Mouse (Mus musculus): ENCODE results near the gene Syt13. TPM values are rescaled to one million over a fixed set of nuclear protein-coding genes. Genes with fewer than 3 reads are reported as not detected.

Syt13 gene
- total RNA-seq (2021), result 100 to 1,000 TPM; 159 to 162 TPM

DNA sequence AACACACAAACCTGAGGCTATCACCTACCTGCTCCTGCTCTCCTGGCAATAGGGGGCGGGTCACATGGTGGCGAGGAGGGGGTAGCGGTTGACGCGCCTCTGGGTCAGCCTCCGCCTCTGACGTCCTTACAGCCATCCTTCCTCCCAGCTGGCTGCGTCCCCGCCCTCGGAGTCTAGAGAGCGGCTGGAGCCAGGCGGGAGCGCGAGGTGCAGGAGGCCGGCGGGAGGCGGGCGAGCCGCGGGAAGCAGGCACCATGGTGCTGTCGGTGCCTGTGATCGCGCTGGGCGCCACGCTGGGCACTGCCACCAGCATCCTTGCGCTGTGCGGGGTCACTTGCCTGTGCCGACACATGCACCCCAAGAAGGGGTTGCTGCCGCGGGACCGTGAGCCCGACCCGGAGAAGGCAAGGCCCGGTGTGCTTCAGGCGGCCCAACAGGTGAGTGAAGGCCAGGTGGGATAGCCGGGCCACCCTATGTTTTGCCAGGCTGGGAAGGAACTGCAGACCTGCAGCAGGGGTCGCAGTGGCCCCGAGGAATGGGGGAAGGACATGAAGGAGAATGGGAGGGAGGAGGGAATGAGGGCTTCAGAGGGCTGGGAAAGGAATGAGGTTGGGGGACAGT, at the start of gene Syt13:
TSS of gene Syt13 (plus strand) at position 166 of the 621 bp plus-strand sequence.
- DNase-seq, result peak; percentile 70

DNA sequence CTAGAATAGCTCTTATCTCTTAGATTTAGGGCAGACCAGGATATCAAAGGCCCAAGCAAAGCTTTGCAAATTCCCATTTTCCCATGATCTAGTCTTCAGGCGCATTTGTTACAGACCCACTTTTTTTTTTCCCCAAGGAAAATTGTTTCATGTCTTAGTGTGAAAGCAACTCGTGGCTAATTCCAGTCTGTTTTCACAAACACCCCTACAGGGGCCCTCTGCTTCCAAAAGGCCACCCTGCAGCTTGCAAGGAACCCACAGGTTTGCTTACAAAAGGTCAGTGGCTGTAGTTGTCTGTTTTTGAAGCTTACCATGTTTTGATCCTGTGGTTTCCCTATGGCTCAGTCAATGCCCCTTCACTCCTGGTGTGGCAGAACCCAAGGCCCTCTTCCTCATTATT, 48.3 kb upstream of the Syt13 start:
- no peak for DNase-seq

GRCm38 (mm10) chr2:92870139-92870836, 44.6 kb upstream of the Syt13 start:
- no peak for DNase-seq

DNA sequence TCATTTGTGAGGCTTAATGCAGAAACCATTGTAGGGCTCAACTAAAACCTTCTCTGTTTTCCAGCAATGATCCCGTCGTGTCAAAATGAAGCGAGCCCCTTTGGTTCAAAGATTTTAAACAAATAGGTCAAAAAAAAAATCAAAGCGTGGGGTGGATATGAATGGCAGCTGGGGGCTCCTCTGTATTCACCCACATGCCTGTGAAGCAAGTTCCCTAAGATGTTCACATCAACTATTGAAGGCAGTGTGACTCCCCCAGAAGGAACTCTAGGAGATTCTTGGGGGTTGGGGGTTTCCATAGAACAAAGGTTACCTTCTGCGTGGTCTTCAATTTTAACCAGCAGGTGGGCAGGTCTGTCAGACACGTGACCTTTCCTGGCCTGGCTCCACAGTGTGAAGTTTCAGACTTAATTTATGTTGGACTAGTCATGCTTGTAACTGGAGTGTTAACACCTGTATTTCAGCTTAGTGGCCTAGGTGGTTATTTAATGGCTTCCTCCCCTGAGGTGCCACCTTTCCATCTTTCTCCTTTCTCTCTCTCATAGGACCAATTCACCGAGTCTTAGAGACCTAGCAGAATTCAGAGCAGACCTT, 43.7 kb upstream of the Syt13 start:
- no peak for DNase-seq

- DNase-seq, result no peak
Measured at GRCm38 (mm10) chr2:92872652-92873051, 42.2 kb upstream of the Syt13 start.

DNA sequence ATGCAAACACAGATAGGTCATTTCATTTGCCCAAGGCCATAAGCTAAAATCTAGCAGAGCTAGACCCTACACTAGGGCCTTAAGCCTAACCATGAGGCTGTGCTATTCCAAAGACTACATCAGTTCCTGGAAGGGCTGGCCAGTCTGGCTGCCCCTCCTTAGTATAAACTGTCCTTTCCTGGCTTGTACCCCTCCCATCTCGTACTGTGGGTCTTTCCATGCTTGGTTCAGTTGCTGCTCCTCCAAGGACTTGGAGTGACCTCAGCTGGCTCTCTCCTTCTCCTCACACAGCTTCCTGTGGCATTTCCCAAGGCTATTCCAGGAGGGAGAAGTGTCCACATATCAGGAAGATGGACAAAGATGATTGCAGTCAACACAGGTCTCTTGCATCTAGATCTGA, 40.3 kb upstream of the Syt13 start:
- no peak for DNase-seq

- DNase-seq, result peak in 1 of 2 experiments; percentile 19
Measured at GRCm38 (mm10) chr2:92877488-92877887, 37.4 kb upstream of the Syt13 start.

DNA sequence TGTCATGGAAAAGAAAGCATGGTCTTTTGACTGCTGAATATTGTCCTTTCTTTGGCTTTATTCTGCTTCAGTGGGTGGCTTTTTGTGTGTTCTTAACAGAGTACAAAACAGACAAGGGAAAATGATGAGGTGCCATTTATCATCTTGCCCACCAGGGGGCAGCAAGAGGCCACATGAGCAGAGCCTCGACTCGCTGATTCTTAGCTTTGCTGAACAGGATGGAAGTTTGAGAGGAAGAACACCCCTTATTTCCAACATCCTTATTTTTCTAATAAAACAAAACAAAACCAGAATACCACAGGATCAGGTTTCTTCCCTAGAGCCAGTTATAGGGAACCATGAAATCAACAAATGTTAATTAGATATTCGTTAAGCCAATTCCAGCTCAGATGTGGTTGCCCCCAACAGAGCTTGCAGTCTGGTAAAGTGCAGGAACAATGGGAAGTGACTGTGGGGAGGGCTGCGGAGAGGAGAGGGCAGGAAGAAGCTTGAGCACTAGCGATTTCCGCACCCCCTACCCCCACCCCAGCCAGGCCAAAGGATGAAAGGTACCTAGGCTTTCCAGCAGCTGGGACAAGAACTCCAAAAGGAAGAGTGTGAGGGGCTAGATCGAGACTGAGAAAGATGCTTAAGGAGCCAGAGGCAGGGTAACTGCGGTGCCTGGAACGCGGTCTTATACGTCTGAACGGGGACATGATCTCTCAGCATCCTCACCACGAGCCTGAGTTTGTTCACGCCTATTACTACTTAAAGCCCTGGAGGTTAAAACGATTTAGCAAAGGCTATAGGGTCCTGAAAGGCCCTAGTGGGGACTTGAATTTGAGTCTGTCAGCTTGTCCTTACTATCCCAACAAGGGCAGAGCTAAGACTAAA, 31.6 kb upstream of the Syt13 start:
- peak; percentile 59 to 63 for DNase-seq

DNA sequence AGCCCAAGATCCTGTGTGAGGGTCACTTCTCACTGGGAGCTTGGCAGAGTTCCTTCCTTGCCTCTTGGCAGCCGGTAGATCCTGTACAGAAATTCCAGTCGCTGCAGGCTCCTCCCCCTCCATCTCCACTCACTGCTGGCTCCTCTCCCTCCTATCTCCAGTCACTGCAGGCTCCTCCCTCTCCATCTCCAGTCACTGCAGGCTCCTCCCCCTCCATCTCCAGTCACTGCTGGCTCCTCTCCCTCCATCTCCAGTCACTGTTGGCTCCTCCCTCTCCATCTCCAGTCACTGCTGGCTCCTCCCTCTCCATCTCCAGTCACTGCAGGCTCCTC, 31.0 kb upstream of the Syt13 start:
- no peak for DNase-seq

DNA sequence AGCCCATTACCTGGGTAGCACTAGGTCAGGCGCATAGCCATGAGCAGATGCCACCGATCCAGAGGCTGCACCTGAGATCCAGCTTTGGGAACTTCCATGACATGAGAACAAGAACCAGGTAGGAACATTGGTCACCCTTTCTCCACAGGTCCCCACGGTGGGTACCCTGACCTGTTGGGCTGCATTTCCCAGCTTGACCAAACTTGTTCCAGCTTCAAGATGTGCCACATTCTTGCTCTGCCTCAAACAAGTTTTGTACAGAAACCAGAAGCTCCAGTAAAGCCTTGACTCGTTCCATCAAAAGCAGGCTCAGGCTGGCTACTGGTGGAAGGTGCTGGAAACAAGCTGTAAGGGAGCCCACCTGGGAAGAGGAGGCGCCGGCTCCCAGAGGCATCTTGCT, 29.9 kb upstream of the Syt13 start:
- DNase-seq, result no peak

GRCm38 (mm10) chr2:92886862-92887261, 28.0 kb upstream of the Syt13 start:
- DNase-seq, result no peak

- DNase-seq, result no peak
Measured at GRCm38 (mm10) chr2:92892524-92892923, 22.4 kb upstream of the Syt13 start.

DNA sequence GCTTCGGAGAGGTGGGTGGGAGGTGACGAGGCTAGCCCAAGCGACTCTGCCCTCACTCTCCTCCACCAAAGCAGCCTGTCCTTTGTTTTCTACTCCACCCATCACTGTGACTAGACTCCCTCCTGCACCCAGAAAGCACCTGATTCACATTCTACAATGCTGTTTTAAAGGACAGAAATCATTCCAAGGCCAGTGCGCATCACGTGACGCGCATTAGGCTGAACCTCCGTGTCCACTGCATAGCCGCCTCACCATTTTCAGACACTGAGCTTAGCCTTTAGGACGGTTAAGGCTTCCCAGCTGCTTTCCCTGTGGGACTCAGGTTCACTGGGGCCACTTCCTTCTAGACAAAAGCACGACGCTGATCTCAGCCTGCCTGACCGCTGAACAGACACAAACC, 11.2 kb upstream of the Syt13 start:
- DNase-seq, result no peak

DNA sequence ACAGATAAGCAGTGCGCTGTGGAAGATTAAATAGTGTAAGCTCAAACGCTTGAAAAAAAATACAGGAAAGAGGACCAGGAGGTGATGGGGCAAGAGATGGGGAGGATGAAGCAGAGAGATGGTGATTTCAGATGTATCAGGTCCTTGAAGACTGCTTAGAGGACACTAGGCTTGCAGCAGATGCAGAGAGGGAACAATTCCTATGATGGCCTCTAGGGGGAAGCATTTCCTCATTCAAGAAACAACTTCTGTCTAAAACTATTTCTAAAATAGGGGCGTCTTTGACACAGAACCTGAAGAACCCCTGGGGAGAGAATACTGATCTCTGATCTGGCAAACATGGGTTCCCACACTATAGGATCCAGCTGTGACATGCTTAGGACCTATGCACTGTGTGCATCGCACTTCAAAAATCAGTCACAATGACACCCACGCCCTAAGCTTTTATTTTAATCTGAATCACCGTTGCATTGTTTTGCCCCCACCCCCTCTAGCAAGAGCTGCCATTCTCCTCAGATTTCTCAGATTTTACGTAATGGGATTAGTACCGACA, 10.5 kb upstream of the Syt13 start:
- DNase-seq, result no peak

GRCm38 (mm10) chr2:92910371-92910770, 4.5 kb upstream of the Syt13 start:
- DNase-seq, result no peak

DNA sequence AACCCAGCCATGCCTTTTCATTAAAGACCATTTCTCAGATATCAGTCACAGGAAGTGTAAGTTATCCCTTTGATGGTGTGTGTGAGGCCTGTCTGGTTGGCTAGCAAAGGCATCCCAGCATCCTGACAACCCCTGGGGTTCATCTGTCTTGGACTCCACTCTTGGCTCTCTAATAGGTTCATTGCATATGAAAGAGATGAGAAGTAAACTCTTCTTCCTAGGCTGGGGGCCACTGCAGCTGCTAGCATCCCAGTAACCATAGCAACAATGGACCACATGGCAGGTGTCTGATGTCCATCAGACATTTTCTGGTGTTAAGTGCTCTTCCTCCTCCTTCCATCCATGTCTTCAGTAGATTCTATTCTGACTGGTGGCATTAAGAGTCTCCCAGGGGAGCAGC, 2.6 kb upstream of the Syt13 start:
- DNase-seq, result no peak

- DNase-seq, result no peak
Measured at GRCm38 (mm10) chr2:92913295-92913694, 1.6 kb upstream of the Syt13 start.

DNA sequence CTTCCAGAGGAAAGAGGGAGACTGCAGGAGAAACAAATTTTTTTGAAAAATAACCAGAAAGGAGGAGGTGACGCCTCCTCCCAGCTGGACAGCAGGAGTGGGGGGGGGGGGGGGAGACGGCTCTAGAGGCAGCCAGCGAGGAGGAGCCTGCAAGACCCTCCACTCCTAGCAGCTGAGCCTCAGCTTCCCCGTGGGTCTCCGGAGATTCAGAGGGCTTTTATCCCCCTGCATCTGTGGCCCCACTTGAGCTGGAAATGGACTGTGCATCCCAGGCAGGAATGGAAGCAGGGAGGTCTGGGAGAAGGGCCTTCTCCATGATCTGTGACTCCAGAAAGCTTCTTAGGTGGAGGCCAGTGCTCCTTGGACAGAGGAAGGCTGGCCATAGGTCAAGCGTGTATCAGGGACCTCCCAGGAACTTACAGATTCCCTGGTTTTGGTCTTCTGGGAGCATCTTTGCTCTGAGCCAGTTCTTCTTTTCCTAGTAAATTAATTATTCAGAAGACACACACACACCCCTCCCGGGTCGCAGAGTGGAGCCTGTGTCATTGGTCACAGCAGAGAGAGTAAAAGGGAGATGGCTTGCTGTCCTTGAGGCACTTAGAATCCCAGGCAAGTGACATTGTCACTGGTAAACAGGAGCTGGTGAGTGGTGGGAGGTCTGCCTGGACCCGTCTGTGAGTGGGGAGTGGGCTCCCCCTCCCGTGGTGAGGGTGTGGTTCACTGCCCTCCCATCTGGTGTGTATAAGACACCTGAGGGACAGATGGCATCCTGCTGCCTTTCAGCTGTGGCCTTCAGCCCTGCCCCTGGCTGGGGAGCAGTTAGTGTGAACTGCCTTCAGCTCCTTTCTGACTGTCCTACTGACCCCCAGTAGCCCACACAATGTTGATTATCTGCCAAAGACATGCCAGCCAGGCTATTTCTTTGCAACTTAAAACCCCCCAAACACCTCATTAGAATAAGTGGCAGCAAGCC, 1.0 kb downstream of the Syt13 start:
- no peak for DNase-seq

GRCm38 (mm10) chr2:92917405-92918142, 2.7 kb downstream of the Syt13 start:
- DNase-seq, result no peak

GRCm38 (mm10) chr2:92920709-92921108, 5.8 kb downstream of the Syt13 start:
- DNase-seq, result no peak
